Mouse (Mus musculus) stomach, embryonic 15.5 days (tissue): ENCODE data around the gene Nek3. TPM values are rescaled to one million over a fixed set of nuclear protein-coding genes. Genes with fewer than 3 reads are reported as not detected.

Experiments used
- ATAC-seq: fragments of 200-750 bp; cut with Nextera tagmentation; 2 replicates; pipeline ENCODE4 v1.8.0; 2017; ENCODE audit warnings: low read depth, moderate number of reproducible peaks, moderate TSS enrichment; ENCODE audit not compliant: insufficient read depth, low FRiP score
- H3K27ac ChIP-seq: fragments of 300-500 bp; sonication (generic); 2 replicates; pipeline ENCODE4 v1.5.1; 2015; ENCODE audit warnings: mild to moderate bottlenecking, inconsistent platforms
- H3K27me3 ChIP-seq: fragments of 300-500 bp; sonication (generic); replicated peaks from 2 replicates; pipeline ENCODE4 v1.6.1; 2015; ENCODE audit warnings: inconsistent platforms
- H3K36me3 ChIP-seq: fragments of 300-500 bp; sonication (generic); 2 replicates; pipeline ENCODE4 v1.6.1; 2015; ENCODE audit warnings: inconsistent platforms
- H3K4me1 ChIP-seq: fragments of 300-500 bp; sonication (generic); 2 replicates; pipeline ENCODE4 v1.6.1; 2015; ENCODE audit warnings: inconsistent platforms
- H3K4me2 ChIP-seq: fragments of 300-500 bp; sonication (generic); 2 replicates; pipeline ENCODE4 v1.6.1; 2015; ENCODE audit warnings: mild to moderate bottlenecking, inconsistent platforms
- H3K4me3 ChIP-seq: fragments of 300-500 bp; sonication (generic); replicated peaks from 2 replicates; pipeline ENCODE4 v1.5.1; 2015; ENCODE audit warnings: inconsistent platforms
- H3K9ac ChIP-seq: fragments of 300-500 bp; sonication (generic); 2 replicates; pipeline ENCODE4 v1.6.1; 2015; ENCODE audit warnings: inconsistent platforms
- H3K9me3 ChIP-seq: fragments of 300-500 bp; sonication (generic); 2 replicates; pipeline ENCODE4 v1.6.1; 2016; ENCODE audit warnings: inconsistent platforms
- whole genome bisulfite sequencing: fragments of 180-500 bp; shearing (Covaris S2); methylation state at CpG from one replicate; pipeline ENCODE4 v1.1.7; 2015; 5-methylcytosine and 5-hydroxymethylcytosine counted together
- polyA plus RNA-seq: library from polyadenylated mRNA; unstranded; fragments of >200 nt; fragmentation: Nextera tagmentation; extraction: Ambion mirVana; gene quantifications from 2 replicates; pipeline ENCODE4 v1.2.1, GENCODE M21; 2015

The Nek3 gene
- polyA plus RNA-seq, 1 experiment from 2014 or later = 5.5 TPM

- Histone ChIP-seq H3K9ac (no peak overlapping the region), H3K4me2 (no peak overlapping the region), H3K27me3 (no peaks in the 10 kb centered on the region), H3K4me3 (no peak overlapping the region), H3K36me3 (peaks cover 17% of the 10 kb centered on the region; the same call in 1 of the 2 replicates), H3K4me1 (peaks cover 8% of the 10 kb centered on the region; the same call in 1 of the 2 replicates), H3K27ac (no peak overlapping the region), H3K9me3 (no peaks in the 10 kb centered on the region)
- 92% methylated on average over 5 of the region's 5 CpGs for WGBS
- no peak for ATAC-seq
Observed at GRCm38 (mm10) chr8:22169167-22169566, 2.9 kb upstream of the Nek3 start.

DNA sequence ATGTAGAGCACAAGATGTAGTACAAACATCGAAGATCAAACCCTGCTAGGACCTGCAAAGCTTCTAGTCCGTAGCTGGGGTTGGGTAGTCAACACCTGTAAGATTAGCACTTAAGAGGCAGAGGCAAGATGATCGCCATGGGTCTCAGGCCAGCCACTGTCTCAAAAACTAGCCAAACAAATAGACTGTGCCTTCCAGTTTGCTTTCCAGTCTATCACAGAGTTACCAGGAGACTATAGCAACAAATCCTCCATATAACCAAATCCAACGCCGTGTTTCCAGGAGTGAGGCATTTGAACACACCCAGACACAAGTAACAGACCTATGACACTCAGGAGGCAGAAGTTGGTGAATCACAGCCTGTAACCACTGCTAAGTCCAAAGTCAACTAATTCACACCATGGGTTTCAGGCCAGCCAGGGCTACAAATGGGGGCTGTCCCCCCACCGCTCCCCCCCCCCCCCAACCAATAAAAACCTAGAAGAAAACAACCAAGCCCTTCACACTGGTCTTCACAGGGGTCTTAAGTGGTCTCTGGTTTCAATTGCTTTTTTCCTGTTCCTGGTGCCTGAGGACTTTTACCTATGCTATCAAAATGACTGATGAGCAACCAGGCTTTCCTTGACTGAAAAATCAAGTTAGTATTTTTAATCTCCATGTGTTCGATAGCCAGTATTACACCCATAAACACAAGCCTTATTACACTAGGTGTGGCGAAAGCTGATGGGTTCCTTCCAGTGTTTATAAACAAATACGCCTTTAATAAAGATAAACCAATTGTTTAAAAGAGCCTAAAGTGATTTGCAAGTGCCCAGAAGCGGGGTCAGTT, 770 bp downstream of the Nek3 start:
- peak overlapping the region; percentile 64 for H3K27ac ChIP-seq
- H3K9ac ChIP-seq = peak overlapping the region; percentile 10; the same call in 1 of the 2 replicates
- ATAC-seq = peak; percentile 7; the same call in 1 of the 2 replicates
- H3K4me1 ChIP-seq = peaks cover 8% of the 10 kb centered on the region; the same call in 1 of the 2 replicates
- H3K36me3 ChIP-seq = peaks cover 12% of the 10 kb centered on the region; the same call in 1 of the 2 replicates
- H3K4me2 ChIP-seq = peak overlapping the region; percentile 60
- no peaks in the 10 kb centered on the region for H3K27me3 ChIP-seq
- H3K4me3 ChIP-seq = peak overlapping the region; percentile 56
- H3K9me3 ChIP-seq = no peaks in the 10 kb centered on the region
- 45% methylated on average over 10 of the region's 10 CpGs for WGBS

GRCm38 (mm10) chr8:22164431-22164830, 1.8 kb downstream of the Nek3 start:
- Histone ChIP-seq H3K9me3 (no peaks in the 10 kb centered on the region), H3K9ac (no peak overlapping the region), H3K27me3 (no peaks in the 10 kb centered on the region), H3K4me2 (no peak overlapping the region), H3K36me3 (peaks cover 13% of the 10 kb centered on the region), H3K27ac (no peak overlapping the region), H3K4me3 (no peak overlapping the region), H3K4me1 (peaks cover 8% of the 10 kb centered on the region; the same call in 1 of the 2 replicates)
- 82% methylated on average over 10 of the region's 10 CpGs for WGBS
- no peak for ATAC-seq

DNA sequence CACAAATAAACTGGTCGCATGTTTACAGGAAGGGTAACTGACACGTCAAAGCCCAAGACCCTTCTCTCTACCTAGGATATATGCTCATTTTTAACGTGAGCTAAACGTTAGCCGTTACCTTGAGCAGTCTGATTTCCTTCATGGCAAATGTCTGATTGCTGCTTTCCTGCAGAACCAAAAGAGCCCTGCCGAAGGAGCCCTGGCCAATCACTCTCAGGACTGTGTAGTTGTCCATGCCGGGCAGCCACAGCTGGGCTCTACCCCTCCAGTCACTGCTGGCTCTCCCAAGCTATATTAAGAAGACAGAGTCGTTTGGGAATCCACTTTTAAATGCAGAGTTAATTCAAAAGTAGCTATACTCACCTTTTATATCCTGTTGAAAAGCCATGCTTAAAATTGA, 4.0 kb downstream of the Nek3 start:
- ATAC-seq = no peak
- H3K4me2 ChIP-seq = no peak overlapping the region
- H3K27ac ChIP-seq = no peak overlapping the region
- no peak overlapping the region for H3K4me3 ChIP-seq
- peaks cover 8% of the 10 kb centered on the region; the same call in 1 of the 2 replicates for H3K4me1 ChIP-seq
- H3K9me3 ChIP-seq = no peaks in the 10 kb centered on the region
- H3K36me3 ChIP-seq = peaks cover 8% of the 10 kb centered on the region; the same call in 1 of the 2 replicates
- 65% methylated on average over 8 of the region's 8 CpGs for WGBS
- no peak overlapping the region for H3K9ac ChIP-seq
- H3K27me3 ChIP-seq = no peaks in the 10 kb centered on the region

GRCm38 (mm10) chr8:22150345-22150663, 15.9 kb downstream of the Nek3 start:
- Histone ChIP-seq H3K9me3 (no peaks in the 10 kb centered on the region), H3K27ac (no peak overlapping the region), H3K27me3 (no peaks in the 10 kb centered on the region), H3K4me3 (no peak overlapping the region), H3K4me1 (no peaks in the 10 kb centered on the region), H3K9ac (no peak overlapping the region), H3K36me3 (no peaks in the 10 kb centered on the region; the same call in 1 of the 2 replicates), H3K4me2 (no peak overlapping the region)
- ATAC-seq = no peak
- 51% methylated on average over 3 of the region's 3 CpGs for WGBS

GRCm38 (mm10) chr8:22149643-22150344, 16.4 kb downstream of the Nek3 start:
- Histone ChIP-seq H3K27me3 (no peaks in the 10 kb centered on the region), H3K4me1 (no peaks in the 10 kb centered on the region), H3K36me3 (no peaks in the 10 kb centered on the region; the same call in 1 of the 2 replicates), H3K9me3 (no peaks in the 10 kb centered on the region), H3K27ac (no peak overlapping the region), H3K4me3 (no peak overlapping the region), H3K9ac (no peak overlapping the region), H3K4me2 (no peak overlapping the region)
- 72% methylated on average over 11 of the region's 11 CpGs for WGBS
- no peak for ATAC-seq

DNA sequence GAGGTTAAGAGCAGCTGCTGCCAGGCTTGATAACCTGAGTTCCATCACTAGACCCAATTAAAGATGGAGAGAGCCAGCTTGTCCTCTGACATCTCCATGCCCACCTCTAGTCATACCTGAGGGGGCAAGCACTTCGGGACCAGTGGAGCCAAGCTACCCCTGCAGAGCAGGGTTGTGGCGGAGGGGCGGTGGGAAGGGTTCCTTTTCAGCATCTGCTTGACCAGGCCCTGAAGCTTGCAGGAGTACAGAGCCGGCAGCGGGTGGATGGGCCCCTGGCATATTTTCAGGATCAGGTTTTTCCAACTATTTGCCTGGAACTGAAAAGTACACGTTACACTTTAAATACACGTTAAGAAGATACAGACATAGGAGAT, 17.9 kb downstream of the Nek3 start:
- ATAC-seq = no peak
- no peak overlapping the region for H3K4me3 ChIP-seq
- WGBS = 87% methylated on average over 7 of the region's 7 CpGs

GRCm38 (mm10) chr8:22147706-22148366, 18.4 kb downstream of the Nek3 start:
- no peak overlapping the region for H3K4me3 ChIP-seq
- no peaks in the 10 kb centered on the region for H3K27me3 ChIP-seq
- H3K36me3 ChIP-seq = no peaks in the 10 kb centered on the region; the same call in 1 of the 2 replicates
- 80% methylated on average over 9 of the region's 9 CpGs for WGBS
- no peaks in the 10 kb centered on the region for H3K9me3 ChIP-seq
- no peak overlapping the region for H3K4me2 ChIP-seq
- H3K27ac ChIP-seq = no peak overlapping the region
- no peaks in the 10 kb centered on the region for H3K4me1 ChIP-seq
- no peak overlapping the region for H3K9ac ChIP-seq
- no peak for ATAC-seq

More for the DNA sequence above, 17.9 kb downstream of the Nek3 start:
- Histone ChIP-seq H3K9ac (no peak overlapping the region), H3K4me1 (no peaks in the 10 kb centered on the region), H3K27me3 (no peaks in the 10 kb centered on the region), H3K36me3 (no peaks in the 10 kb centered on the region; the same call in 1 of the 2 replicates), H3K9me3 (no peaks in the 10 kb centered on the region), H3K4me2 (no peak overlapping the region), H3K27ac (no peak overlapping the region)

- H3K4me2 ChIP-seq = no peak overlapping the region
- H3K4me3 ChIP-seq = no peak overlapping the region
- no peak overlapping the region for H3K9ac ChIP-seq
- H3K4me1 ChIP-seq = no peaks in the 10 kb centered on the region
- no peaks in the 10 kb centered on the region; the same call in 1 of the 2 replicates for H3K36me3 ChIP-seq
- no peak for ATAC-seq
- H3K9me3 ChIP-seq = no peaks in the 10 kb centered on the region
- 76% methylated on average over 6 of the region's 6 CpGs for WGBS
- H3K27me3 ChIP-seq = no peaks in the 10 kb centered on the region
- no peak overlapping the region for H3K27ac ChIP-seq
Observed at GRCm38 (mm10) chr8:22145831-22146230, 20.4 kb downstream of the Nek3 start.

GRCm38 (mm10) chr8:22143764-22144491, 22.3 kb downstream of the Nek3 start:
- Histone ChIP-seq H3K9ac (no peak overlapping the region), H3K27ac (no peak overlapping the region), H3K4me2 (no peak overlapping the region), H3K36me3 (no peaks in the 10 kb centered on the region; the same call in 1 of the 2 replicates), H3K9me3 (no peaks in the 10 kb centered on the region), H3K4me3 (no peak overlapping the region), H3K27me3 (no peaks in the 10 kb centered on the region), H3K4me1 (no peaks in the 10 kb centered on the region)
- WGBS = 71% methylated on average over 1 of the region's 1 CpGs
- peak; percentile 35; the same call in 1 of the 2 replicates for ATAC-seq

- WGBS = 87% methylated on average over 4 of the region's 4 CpGs
- H3K36me3 ChIP-seq = no peaks in the 10 kb centered on the region
- H3K27me3 ChIP-seq = no peaks in the 10 kb centered on the region
- H3K9ac ChIP-seq = no peak overlapping the region
- no peak overlapping the region for H3K4me3 ChIP-seq
- H3K27ac ChIP-seq = no peak overlapping the region
- H3K4me1 ChIP-seq = no peaks in the 10 kb centered on the region
- no peak overlapping the region for H3K4me2 ChIP-seq
- no peaks in the 10 kb centered on the region for H3K9me3 ChIP-seq
- no peak for ATAC-seq
Observed at GRCm38 (mm10) chr8:22142592-22142991, 23.6 kb downstream of the Nek3 start.
